Mouse (Mus musculus) liver, embryonic 15.5 days (tissue): Measurements from ENCODE around the gene Mast4. TPM values are rescaled to one million over a fixed set of nuclear protein-coding genes. Genes with fewer than 3 reads are reported as not detected.

Source experiments
- ATAC-seq: fragments of 200-750 bp; cut with Nextera tagmentation; 2 replicates; pipeline ENCODE4 v1.8.0; 2017; ENCODE audit warnings: moderate number of reproducible peaks, mild to moderate bottlenecking, moderate library complexity; ENCODE audit not compliant: insufficient read depth
- H3K27ac ChIP-seq: fragments of 300-500 bp; sonication (generic); replicated peaks from 2 replicates; pipeline ENCODE4 v1.5.1; 2015; ENCODE audit warnings: mild to moderate bottlenecking, inconsistent platforms
- H3K27me3 ChIP-seq: fragments of 300-500 bp; sonication (generic); 2 replicates; pipeline ENCODE4 v1.6.1; 2015; ENCODE audit warnings: mild to moderate bottlenecking, inconsistent platforms
- H3K36me3 ChIP-seq: fragments of 300-500 bp; sonication (generic); replicated peaks from 2 replicates; pipeline ENCODE4 v1.6.1; 2015; ENCODE audit warnings: moderate library complexity, mild to moderate bottlenecking, inconsistent platforms
- H3K4me1 ChIP-seq: fragments of 300-500 bp; sonication (generic); replicated peaks from 2 replicates; pipeline ENCODE4 v1.6.1; 2015; ENCODE audit warnings: inconsistent platforms
- H3K4me2 ChIP-seq: fragments of 300-500 bp; sonication (generic); 2 replicates; pipeline ENCODE4 v1.6.1; 2015; ENCODE audit warnings: moderate library complexity, mild to moderate bottlenecking, inconsistent platforms
- H3K4me3 ChIP-seq: fragments of 300-500 bp; sonication (generic); replicated peaks from 2 replicates; pipeline ENCODE4 v1.5.1; 2015; ENCODE audit warnings: mild to moderate bottlenecking, inconsistent platforms
- H3K9ac ChIP-seq: fragments of 300-500 bp; sonication (generic); 2 replicates; pipeline ENCODE4 v1.6.1; 2015; ENCODE audit warnings: moderate library complexity, mild to moderate bottlenecking, inconsistent platforms
- H3K9me3 ChIP-seq: fragments of 300-500 bp; sonication (generic); replicated peaks from 2 replicates; pipeline ENCODE4 v1.6.1; 2016; ENCODE audit warnings: inconsistent platforms
- WGBS: fragments of 180-500 bp; shearing (Covaris S2); methylation state at CpG from one replicate; pipeline ENCODE4 v1.1.7; 2015; ENCODE audit warnings: mixed read lengths; ENCODE audit not compliant: insufficient replicate concordance; 5-methylcytosine and 5-hydroxymethylcytosine counted together
- polyA plus RNA-seq: library from polyadenylated mRNA; unstranded; fragments of >200 nt; fragmentation: Nextera tagmentation; extraction: Ambion mirVana; gene quantifications from 2 replicates; pipeline ENCODE4 v1.2.1, GENCODE M21; 2015

Gene Mast4
- polyA plus RNA-seq, 1 experiment from 2014 or later, result 2.1 TPM

GRCm38 (mm10) chr13:103238034-103238705, 96.1 kb downstream of the Mast4 start:
- no peaks in the 10 kb centered on the region for H3K4me1 ChIP-seq
- no peaks in the 10 kb centered on the region for H3K36me3 ChIP-seq
- H3K9me3 ChIP-seq, result no peaks in the 10 kb centered on the region
- no peak overlapping the region for H3K9ac ChIP-seq
- H3K27ac ChIP-seq, result no peak overlapping the region
- no peaks in the 10 kb centered on the region for H3K27me3 ChIP-seq
- whole genome bisulfite sequencing, result 64% methylated on average over 7 of the region's 7 CpGs
- no peak overlapping the region for H3K4me3 ChIP-seq
- no peak overlapping the region for H3K4me2 ChIP-seq
- ATAC-seq, result no peak

GRCm38 (mm10) chr13:103232171-103232570, 102.1 kb downstream of the Mast4 start:
- no peak for ATAC-seq
- 71% methylated on average over 7 of the region's 7 CpGs for WGBS
- Histone ChIP-seq H3K4me1 (no peaks in the 10 kb centered on the region), H3K27me3 (no peaks in the 10 kb centered on the region), H3K27ac (no peak overlapping the region), H3K4me2 (no peak overlapping the region), H3K9ac (no peak overlapping the region), H3K9me3 (no peaks in the 10 kb centered on the region), H3K4me3 (no peak overlapping the region), H3K36me3 (no peaks in the 10 kb centered on the region)

- Histone ChIP-seq H3K4me2 (no peak overlapping the region), H3K4me1 (no peaks in the 10 kb centered on the region), H3K4me3 (no peak overlapping the region), H3K9ac (no peak overlapping the region), H3K9me3 (no peaks in the 10 kb centered on the region), H3K27ac (no peak overlapping the region), H3K27me3 (no peaks in the 10 kb centered on the region), H3K36me3 (no peaks in the 10 kb centered on the region)
- no peak for ATAC-seq
- 54% methylated on average over 4 of the region's 4 CpGs for WGBS
Observed at GRCm38 (mm10) chr13:103229069-103229468, 105.2 kb downstream of the Mast4 start.

DNA sequence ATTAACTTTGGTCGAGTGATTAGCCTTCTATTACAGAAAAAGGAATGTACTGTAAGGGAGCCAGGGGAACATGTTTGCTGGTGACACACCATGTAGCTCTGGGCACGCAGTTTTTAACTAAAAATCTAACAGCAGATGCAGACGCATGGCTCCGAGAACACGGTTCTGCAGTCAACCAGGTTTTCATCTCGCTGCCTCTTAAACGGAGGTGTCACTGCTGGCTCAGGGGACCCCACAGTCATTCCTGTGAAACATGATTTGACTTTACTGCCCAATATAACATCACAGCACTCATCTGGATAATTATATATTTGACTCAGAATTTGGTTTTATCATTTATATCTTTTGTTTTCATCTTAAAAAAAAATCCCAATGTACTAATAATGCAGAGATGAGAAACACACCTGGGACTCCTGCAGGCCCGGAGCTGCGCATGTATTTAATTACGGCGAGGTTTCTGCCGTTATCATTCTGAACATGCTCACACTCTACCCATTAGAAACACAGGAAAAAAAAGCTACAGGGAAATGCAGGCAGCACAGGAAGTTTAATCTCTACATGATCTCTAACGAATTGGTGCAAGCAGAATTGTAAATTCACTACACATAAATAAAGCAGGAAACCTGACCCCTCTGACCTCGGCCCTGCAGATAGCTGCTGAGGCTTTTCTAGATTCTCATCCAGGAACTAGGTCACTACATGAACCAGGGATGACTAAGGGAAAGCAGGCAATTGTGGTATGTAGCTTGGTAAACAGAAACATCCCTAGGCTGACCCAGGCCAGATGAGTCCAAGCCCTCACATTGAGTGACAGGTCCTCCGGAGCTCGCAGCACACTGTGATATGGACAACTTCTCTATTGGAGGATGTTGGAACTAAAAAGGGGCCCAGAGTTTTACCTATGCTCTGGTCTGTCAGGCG, 108.1 kb downstream of the Mast4 start:
- no peak overlapping the region for H3K4me2 ChIP-seq
- H3K27me3 ChIP-seq, result no peaks in the 10 kb centered on the region
- H3K4me3 ChIP-seq, result no peak overlapping the region
- WGBS, result 39% methylated on average over 17 of the region's 17 CpGs
- no peaks in the 10 kb centered on the region for H3K9me3 ChIP-seq
- H3K4me1 ChIP-seq, result no peaks in the 10 kb centered on the region
- no peak overlapping the region for H3K9ac ChIP-seq
- no peak overlapping the region for H3K27ac ChIP-seq
- no peaks in the 10 kb centered on the region for H3K36me3 ChIP-seq
- ATAC-seq, result no peak

DNA sequence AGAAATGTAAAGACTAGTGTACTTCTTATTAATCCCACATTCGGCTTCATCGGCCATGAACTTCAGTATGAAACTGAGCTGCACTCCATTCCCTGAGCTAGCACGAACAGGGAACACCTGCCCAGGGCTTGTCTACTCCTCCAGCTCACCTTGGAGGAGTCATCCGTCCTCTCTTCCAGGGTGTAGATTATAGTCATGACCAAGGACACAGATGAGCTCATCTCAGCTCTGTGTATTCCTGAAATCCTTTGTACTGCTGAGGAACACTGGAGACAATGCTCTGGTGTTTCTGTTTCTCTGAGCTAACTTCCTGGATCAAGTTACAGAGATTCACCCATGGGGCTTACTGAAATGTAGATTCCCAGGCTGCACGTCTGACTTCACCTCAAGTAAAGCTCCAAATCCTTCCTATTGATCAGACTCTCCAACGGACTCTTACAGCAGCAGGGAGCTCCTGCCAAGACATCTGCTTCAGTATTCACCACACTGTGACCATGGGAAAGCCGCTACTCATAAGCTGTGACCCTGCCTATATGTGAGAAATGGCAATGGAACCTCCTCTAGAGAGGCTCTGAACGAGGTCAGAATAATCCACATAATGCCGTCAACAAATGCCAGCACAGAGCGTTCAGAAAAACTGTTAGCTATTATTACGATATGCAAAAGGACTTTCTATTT, 108.9 kb downstream of the Mast4 start:
- ATAC-seq, result no peak
- no peaks in the 10 kb centered on the region for H3K4me1 ChIP-seq
- WGBS, result 58% methylated on average over 11 of the region's 11 CpGs
- no peaks in the 10 kb centered on the region for H3K36me3 ChIP-seq
- no peak overlapping the region for H3K9ac ChIP-seq
- no peaks in the 10 kb centered on the region for H3K9me3 ChIP-seq
- no peaks in the 10 kb centered on the region for H3K27me3 ChIP-seq
- H3K27ac ChIP-seq, result no peak overlapping the region
- H3K4me3 ChIP-seq, result no peak overlapping the region
- H3K4me2 ChIP-seq, result no peak overlapping the region

GRCm38 (mm10) chr13:103220479-103221064, 113.7 kb downstream of the Mast4 start:
- no peaks in the 10 kb centered on the region for H3K27me3 ChIP-seq
- H3K4me2 ChIP-seq, result no peak overlapping the region
- H3K27ac ChIP-seq, result no peak overlapping the region
- H3K9me3 ChIP-seq, result no peaks in the 10 kb centered on the region
- no peak overlapping the region for H3K4me3 ChIP-seq
- ATAC-seq, result no peak
- 19% methylated on average over 11 of the region's 11 CpGs for WGBS
- H3K4me1 ChIP-seq, result no peaks in the 10 kb centered on the region
- H3K9ac ChIP-seq, result no peak overlapping the region
- H3K36me3 ChIP-seq, result no peaks in the 10 kb centered on the region

- Histone ChIP-seq H3K27ac (no peak overlapping the region), H3K36me3 (no peaks in the 10 kb centered on the region), H3K9me3 (no peaks in the 10 kb centered on the region), H3K9ac (no peak overlapping the region), H3K27me3 (no peaks in the 10 kb centered on the region), H3K4me1 (no peaks in the 10 kb centered on the region), H3K4me3 (no peak overlapping the region), H3K4me2 (no peak overlapping the region)
- 42% methylated on average over 2 of the region's 2 CpGs for WGBS
- ATAC-seq, result no peak
Observed at GRCm38 (mm10) chr13:103219999-103220398, 114.3 kb downstream of the Mast4 start.

DNA sequence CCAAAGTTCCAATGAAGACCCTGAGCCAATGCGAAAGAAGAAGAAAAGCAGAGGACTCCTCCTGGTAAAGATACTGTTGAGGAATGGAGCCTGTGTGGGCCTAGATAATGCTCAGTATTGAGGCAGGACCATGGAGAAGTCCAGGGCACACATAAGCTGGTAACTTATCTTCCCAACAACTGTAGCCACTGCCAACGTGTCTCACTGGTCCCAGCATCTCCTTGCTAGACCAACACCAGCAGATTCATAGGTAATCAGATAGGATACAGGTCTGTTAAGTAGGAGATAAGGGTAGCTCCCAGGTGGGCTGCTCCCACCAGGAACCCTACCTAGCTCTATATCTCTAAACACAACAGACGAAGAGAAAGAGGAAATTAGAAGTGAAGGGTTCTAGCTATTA, 116.8 kb downstream of the Mast4 start:
- Histone ChIP-seq H3K9me3 (no peaks in the 10 kb centered on the region), H3K4me1 (no peaks in the 10 kb centered on the region), H3K27me3 (no peaks in the 10 kb centered on the region), H3K9ac (no peak overlapping the region), H3K4me3 (no peak overlapping the region), H3K27ac (no peak overlapping the region), H3K36me3 (no peaks in the 10 kb centered on the region), H3K4me2 (no peak overlapping the region)
- WGBS, result 27% methylated on average over 3 of the region's 3 CpGs
- ATAC-seq, result no peak

- ATAC-seq, result no peak
- Histone ChIP-seq H3K4me3 (no peak overlapping the region), H3K9me3 (no peaks in the 10 kb centered on the region), H3K4me1 (no peaks in the 10 kb centered on the region), H3K27ac (no peak overlapping the region), H3K36me3 (no peaks in the 10 kb centered on the region), H3K9ac (no peak overlapping the region), H3K27me3 (no peaks in the 10 kb centered on the region), H3K4me2 (no peak overlapping the region)
- WGBS, result 79% methylated on average over 3 of the region's 3 CpGs
Observed at GRCm38 (mm10) chr13:103214506-103214905, 119.8 kb downstream of the Mast4 start.

DNA sequence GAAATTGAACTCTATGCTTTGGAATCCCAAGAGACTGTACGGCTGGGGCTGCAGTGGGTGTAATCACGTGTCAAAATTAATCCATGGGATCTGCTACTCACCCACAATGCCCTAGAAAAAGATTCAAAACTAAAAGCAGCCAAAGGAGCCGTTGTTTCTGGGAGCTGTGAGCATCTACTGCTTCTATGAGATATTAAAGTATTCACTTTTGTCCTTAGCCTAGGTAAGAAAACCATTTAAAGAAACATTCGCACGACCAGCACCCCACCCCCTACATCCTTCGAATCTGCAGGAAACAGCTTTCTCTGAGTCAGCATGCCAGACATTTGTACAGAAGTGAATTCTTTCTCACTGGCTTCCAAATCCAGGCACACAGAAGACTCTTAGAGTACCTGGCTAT, 122.3 kb downstream of the Mast4 start:
- H3K9ac ChIP-seq, result no peak overlapping the region
- no peak overlapping the region for H3K4me2 ChIP-seq
- H3K4me3 ChIP-seq, result no peak overlapping the region
- no peak overlapping the region for H3K27ac ChIP-seq
- H3K9me3 ChIP-seq, result no peaks in the 10 kb centered on the region
- H3K4me1 ChIP-seq, result no peaks in the 10 kb centered on the region
- H3K27me3 ChIP-seq, result no peaks in the 10 kb centered on the region
- no peak for ATAC-seq
- H3K36me3 ChIP-seq, result no peaks in the 10 kb centered on the region
- 23% methylated on average over 6 of the region's 6 CpGs for WGBS

- 56% methylated on average over 11 of the region's 11 CpGs for WGBS
- H3K36me3 ChIP-seq, result no peaks in the 10 kb centered on the region
- no peak for ATAC-seq
- no peaks in the 10 kb centered on the region for H3K4me1 ChIP-seq
- no peak overlapping the region for H3K4me3 ChIP-seq
- no peak overlapping the region for H3K9ac ChIP-seq
- no peaks in the 10 kb centered on the region for H3K9me3 ChIP-seq
- no peak overlapping the region for H3K4me2 ChIP-seq
- no peak overlapping the region for H3K27ac ChIP-seq
- H3K27me3 ChIP-seq, result no peaks in the 10 kb centered on the region
Observed at GRCm38 (mm10) chr13:103211501-103211941, 122.8 kb downstream of the Mast4 start.
